Mouse (Mus musculus) T-helper 2 cell (primary cell): ENCODE measurements around the gene Tril.

Experiments used
- in situ Hi-C: fragments of 300-600 bp; cut with MboI, MseI; formaldehyde crosslinking; loops from one replicate; pipeline ENCODE4 v1.15.1; 2025; ENCODE audit warnings: high pct_unique_total_duplicates

Tril gene

GRCm38 (mm10) chr6:53807185-53807584 lies 13.4 kb downstream of the Tril start:
- in situ Hi-C loops: no loop called here

DNA sequence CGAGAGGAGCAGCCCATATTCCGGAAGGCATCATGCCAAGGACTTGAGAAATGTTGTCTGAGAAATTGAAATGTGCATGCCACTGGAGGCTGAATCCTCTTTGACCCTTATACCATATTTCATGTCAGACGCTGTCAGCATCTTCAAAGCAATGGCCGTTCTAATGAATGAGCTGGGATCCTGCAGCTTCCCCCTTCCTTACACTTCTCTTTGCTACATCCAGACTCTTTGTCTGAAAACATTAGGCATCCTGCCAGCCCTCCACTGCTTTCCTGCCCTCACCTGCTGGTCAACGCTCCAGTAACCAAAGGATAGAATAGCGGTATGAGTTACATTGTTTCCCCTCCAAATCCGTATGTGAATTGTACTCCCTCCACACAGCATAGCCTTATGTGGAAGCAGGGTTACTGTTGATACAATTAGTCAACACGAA lies 14.0 kb downstream of the Tril start:
- in situ Hi-C loops: no loop called here

GRCm38 (mm10) chr6:53806021-53806420 lies 14.6 kb downstream of the Tril start:
- in situ Hi-C loops: no loop called here

- in situ Hi-C loops: no loop called here
These were observed 16.5 kb downstream of the Tril start for GRCm38 (mm10) chr6:53804145-53804544.

DNA sequence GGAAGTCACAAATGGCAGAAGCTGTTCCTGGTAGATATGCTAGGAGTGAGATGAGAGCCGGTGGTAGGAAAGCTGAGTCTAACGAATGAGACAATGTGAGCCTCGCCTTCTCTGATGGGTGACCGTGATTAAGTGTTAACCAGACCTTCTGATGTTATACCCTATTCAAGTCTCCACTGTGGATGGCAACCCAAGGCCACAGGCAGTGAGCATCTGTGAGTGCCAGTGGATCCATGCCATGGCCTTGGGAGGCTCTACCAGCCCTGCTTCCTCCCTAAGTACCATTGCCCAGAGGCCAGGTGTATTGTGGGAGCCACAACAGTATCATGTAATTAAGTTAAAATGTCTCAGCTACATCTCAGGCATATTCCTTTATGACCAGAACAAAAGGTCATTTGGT lies 17.1 kb downstream of the Tril start:
- in situ Hi-C loops: no loop called here

- in situ Hi-C loops: no loop called here
These were observed 18.7 kb downstream of the Tril start for GRCm38 (mm10) chr6:53801893-53802286.

GRCm38 (mm10) chr6:53801269-53801892 lies 19.2 kb downstream of the Tril start:
- in situ Hi-C loops: no loop called here

GRCm38 (mm10) chr6:53798865-53799264 lies 21.8 kb downstream of the Tril start:
- in situ Hi-C loops: no loop called here

- in situ Hi-C loops: no loop called here
These were observed 23.8 kb downstream of the Tril start for GRCm38 (mm10) chr6:53796835-53797234.

DNA sequence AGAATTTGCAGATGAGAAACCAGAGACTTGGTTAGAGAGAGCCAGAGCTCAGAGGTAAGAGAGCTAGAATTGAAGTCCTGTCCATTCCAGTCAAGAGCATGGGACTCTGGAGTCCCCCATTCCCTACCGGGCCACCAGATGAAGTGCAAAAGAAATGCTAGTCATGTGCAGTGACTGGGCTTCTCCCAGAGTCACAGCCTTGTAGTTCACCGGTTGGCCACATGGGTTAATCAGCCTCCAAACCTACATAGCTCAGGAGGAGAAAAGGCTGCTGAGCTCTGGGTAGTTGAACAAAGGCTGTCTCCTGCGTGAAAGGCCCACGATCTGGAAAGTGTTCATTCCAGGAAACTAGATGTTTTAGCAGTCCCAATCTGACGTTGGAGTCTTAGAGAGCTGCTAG lies 24.8 kb downstream of the Tril start:
- in situ Hi-C loops: no loop called here

- in situ Hi-C loops: no loop called here
These were observed 25.6 kb downstream of the Tril start for GRCm38 (mm10) chr6:53795078-53795477.

DNA sequence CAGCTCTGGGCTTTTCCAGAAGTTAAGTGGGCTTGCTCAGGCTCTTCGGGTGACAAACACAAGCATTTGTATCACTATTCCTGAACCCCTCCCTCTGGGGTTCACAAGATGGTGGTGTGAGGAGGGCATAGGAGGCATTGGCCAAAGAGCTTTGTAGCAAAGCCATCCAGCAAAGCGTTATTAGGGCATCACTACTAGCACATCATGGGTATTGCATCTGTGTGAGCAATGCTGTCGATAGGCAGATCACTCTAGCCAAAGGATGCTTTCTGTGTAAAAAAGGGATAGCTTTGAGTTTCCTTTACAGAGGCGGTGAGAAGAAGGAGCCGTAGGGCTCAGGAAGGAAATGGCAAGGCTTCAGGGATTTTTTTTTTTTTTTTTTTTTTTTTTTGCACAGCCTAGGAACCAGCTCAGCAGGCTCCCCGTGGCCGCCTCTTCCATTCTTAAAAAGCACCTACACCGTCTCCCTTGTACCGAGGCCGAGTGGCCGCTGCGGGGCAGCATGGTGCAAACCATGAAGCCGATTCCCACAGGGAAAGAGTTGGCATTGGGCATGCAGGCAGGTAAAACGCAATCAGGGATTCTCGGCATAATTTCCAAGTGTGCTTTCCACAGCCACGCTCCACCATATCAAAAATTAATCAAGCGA lies 26.2 kb downstream of the Tril start:
- in situ Hi-C loops: no loop called here

DNA sequence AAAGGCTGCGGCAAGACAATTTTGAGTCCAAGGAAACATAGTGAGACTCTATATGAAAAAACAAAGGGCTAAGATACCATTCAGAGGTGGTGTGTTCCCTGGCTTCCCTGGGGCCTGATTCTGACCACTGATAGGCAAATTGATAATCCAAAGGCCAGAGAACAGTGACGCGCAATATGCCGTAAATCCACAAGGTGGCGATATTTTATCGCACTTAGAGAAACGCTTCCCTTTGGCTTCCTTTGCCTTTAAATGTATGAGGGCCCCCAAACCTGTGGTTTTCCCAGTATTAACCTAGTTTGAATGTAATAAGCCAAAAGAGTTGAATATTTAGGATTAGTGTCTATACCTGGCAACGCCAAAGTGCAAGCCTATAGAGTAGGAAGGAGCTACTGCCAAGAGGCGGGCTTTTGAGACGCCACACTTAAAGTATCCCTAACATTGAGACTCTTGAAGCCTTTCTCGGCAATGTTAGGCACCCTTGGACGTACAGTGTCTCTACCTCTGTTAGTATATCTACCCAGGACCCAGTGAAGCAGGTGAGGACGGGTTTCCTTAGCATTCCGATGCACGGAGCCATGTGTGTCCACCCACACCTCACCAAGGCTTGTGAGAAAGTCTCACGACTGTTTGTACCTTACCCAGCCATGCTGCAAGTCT lies 37.6 kb downstream of the Tril start:
- in situ Hi-C loops: loop anchor here (5.0 kb wide), 1 partner anchor 444 kb away; no protein-coding TSS in a partner anchor

DNA sequence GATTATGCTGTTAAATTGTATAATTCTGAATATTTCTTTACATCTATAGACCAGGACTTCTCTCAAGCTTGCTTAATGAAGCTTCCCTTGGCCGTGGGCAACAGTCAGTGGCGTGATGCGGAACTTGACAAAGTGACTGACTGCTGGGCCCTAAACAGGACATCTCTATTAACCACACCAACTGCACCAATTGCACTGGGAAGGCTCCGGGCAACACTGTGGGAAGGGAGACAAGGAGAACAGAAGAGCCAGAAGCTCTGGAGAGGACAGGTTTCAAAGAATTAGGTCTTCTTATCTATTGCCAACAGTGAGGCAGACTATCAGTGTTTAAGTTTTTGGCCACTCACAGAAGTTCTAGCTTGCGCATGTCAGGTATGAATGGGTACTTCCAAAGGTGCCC lies 38.4 kb downstream of the Tril start:
- in situ Hi-C loops: loop anchor here (5.0 kb wide), 1 partner anchor 445 kb away; no protein-coding TSS in a partner anchor

GRCm38 (mm10) chr6:53781171-53781570 lies 39.5 kb downstream of the Tril start:
- in situ Hi-C loops: loop anchor here (5.0 kb wide), 1 partner anchor 446 kb away; no protein-coding TSS in a partner anchor

- in situ Hi-C loops: loop anchor here (5.0 kb wide), 1 partner anchor 447 kb away; no protein-coding TSS in a partner anchor
These were observed 40.6 kb downstream of the Tril start for GRCm38 (mm10) chr6:53780008-53780407.

GRCm38 (mm10) chr6:53779526-53779925 lies 41.1 kb downstream of the Tril start:
- in situ Hi-C loops: no loop called here

- in situ Hi-C loops: no loop called here
These were observed 42.1 kb downstream of the Tril start for GRCm38 (mm10) chr6:53778424-53778955.

DNA sequence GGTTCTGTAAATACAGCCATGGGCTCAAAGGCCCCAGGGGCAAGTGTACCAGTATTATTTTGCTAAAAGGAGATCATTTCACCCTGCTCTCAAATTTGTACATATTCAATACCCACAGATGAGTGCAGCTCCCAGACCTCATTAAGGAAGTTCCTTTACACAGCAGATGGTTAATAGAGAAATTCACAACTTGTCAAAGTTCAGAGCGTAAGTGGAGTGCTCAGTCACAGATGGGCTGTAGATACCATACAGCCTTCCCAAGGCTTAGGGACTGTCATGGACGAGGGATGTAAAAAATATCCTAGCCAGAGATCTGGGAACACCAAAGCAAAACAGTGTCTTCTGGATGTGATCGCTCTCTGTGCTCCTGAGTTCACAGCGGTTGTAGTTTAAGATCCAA lies 52.4 kb downstream of the Tril start:
- in situ Hi-C loops: no loop called here

DNA sequence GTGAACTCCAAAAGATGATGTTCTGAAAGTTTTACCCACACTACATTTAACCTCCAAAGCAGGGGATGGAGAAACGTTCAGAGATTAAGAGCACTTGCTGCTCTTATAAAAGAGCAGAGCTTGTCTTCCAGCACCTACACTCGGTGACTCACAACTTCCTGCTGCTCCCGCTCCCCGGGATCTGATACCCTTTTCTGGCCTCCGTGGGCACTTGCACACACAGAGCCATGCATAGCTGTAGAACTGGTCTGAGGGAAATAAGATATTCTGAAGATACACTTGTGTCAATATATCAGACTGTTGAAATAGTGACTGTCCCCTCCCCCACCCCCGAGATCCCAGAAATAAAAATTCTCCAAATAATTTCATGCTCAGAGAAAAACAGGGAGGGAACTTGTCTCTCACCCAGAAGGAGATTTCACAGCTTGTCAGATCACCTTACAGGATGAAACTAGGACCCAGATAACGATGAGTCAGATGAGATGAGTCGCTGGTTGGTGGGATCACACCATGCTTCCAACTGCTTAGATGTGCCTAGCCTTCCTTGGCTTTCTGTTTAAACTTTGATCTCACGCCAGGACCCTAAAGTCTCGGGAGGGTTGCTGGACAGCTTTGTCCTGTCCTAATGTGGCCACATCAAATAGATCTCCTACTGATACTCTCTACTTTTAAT lies 54.3 kb downstream of the Tril start:
- in situ Hi-C loops: no loop called here

DNA sequence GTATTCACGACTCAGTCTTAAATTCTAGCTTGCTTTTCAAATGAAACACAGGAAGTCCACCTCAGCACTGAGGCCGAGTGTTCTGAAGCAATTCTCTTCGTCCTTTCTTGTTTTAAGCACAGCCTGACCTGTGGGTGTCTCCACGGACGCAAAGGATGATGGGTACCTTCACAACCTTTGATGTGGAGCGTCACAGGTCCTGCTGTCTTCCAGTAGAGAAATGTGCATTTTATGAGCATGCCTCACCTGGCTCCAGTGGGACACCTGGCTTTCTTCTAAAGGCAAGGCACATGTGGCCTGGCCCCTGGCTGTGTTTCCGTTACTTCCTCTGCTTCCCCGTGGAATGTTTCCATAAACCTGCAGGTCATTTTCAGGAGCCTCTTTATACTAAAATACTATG lies 54.9 kb downstream of the Tril start:
- in situ Hi-C loops: no loop called here
